Mouse (Mus musculus) embryonic facial prominence, embryonic 11.5 days (tissue): Measurements from ENCODE around the gene Gabpb2. TPM values are rescaled to one million over a fixed set of nuclear protein-coding genes. Genes with fewer than 3 reads are reported as not detected.

Source experiments
- ATAC-seq: fragments of 200-750 bp; cut with Nextera tagmentation; replicated peaks from 2 replicates; pipeline ENCODE4 v1.8.0; 2017; ENCODE audit warnings: low read depth; ENCODE audit not compliant: insufficient number of reproducible peaks, low FRiP score, low TSS enrichment
- DNase-seq: peaks from one replicate; pipeline ENCODE4 v3.0.0-alpha.2; 2015; ENCODE audit warnings: low spot score
- H3K27ac ChIP-seq: fragments of 300-500 bp; sonication (generic); replicated peaks from 2 replicates; pipeline ENCODE4 v1.5.1; 2014; ENCODE audit warnings: mild to moderate bottlenecking, low read depth, low read length, control low read depth
- H3K27me3 ChIP-seq: fragments of 300-500 bp; sonication (generic); 2 replicates; pipeline ENCODE4 v1.6.1; 2014; ENCODE audit warnings: mild to moderate bottlenecking, low read length, moderate library complexity, mixed read lengths; ENCODE audit not compliant: control insufficient read depth, insufficient read depth
- H3K36me3 ChIP-seq: fragments of 300-500 bp; sonication (generic); replicated peaks from 2 replicates; pipeline ENCODE4 v1.6.1; 2014; ENCODE audit warnings: low read depth, mild to moderate bottlenecking, low read length, moderate library complexity, mixed read lengths; ENCODE audit not compliant: control insufficient read depth, insufficient read depth
- H3K4me1 ChIP-seq: fragments of 300-500 bp; sonication (generic); 2 replicates; pipeline ENCODE4 v1.6.1; 2014; ENCODE audit warnings: low read length, mixed read lengths; ENCODE audit not compliant: control insufficient read depth, insufficient read depth
- H3K4me2 ChIP-seq: fragments of 300-500 bp; sonication (generic); 2 replicates; pipeline ENCODE4 v1.6.1; 2014; ENCODE audit warnings: low read depth, mild to moderate bottlenecking, control low read depth, low read length, moderate library complexity
- H3K4me3 ChIP-seq: fragments of 300-500 bp; sonication (generic); 2 replicates; pipeline ENCODE4 v1.5.1; 2014; ENCODE audit warnings: low read depth, low read length, control low read depth
- H3K9ac ChIP-seq: fragments of 300-500 bp; sonication (generic); replicated peaks from 2 replicates; pipeline ENCODE4 v1.6.1; 2014; ENCODE audit warnings: mild to moderate bottlenecking, control low read depth, low read length
- H3K9me3 ChIP-seq: fragments of 300-500 bp; sonication (generic); replicated peaks from 2 replicates; pipeline ENCODE4 v1.6.1; 2016; ENCODE audit warnings: mild to moderate bottlenecking, low read length, inconsistent platforms, mixed read lengths; ENCODE audit not compliant: control insufficient read depth
- WGBS: fragments of 180-500 bp; shearing (Covaris S2); extraction: QIAGEN DNeasy Blood & Tissue Kit; methylation state at CpG from one replicate; pipeline ENCODE4 v1.1.7; 2014; 5-methylcytosine and 5-hydroxymethylcytosine counted together
- polyA plus RNA-seq: library from polyadenylated mRNA; unstranded; fragments of >200 nt; fragmentation: Nextera tagmentation; extraction: Ambion mirVana; gene quantifications from 2 replicates; pipeline ENCODE4 v1.2.1, GENCODE M21; 2014

The Gabpb2 gene
- polyA plus RNA-seq = 5.7 and 6.7 TPM in 2 replicates

DNA sequence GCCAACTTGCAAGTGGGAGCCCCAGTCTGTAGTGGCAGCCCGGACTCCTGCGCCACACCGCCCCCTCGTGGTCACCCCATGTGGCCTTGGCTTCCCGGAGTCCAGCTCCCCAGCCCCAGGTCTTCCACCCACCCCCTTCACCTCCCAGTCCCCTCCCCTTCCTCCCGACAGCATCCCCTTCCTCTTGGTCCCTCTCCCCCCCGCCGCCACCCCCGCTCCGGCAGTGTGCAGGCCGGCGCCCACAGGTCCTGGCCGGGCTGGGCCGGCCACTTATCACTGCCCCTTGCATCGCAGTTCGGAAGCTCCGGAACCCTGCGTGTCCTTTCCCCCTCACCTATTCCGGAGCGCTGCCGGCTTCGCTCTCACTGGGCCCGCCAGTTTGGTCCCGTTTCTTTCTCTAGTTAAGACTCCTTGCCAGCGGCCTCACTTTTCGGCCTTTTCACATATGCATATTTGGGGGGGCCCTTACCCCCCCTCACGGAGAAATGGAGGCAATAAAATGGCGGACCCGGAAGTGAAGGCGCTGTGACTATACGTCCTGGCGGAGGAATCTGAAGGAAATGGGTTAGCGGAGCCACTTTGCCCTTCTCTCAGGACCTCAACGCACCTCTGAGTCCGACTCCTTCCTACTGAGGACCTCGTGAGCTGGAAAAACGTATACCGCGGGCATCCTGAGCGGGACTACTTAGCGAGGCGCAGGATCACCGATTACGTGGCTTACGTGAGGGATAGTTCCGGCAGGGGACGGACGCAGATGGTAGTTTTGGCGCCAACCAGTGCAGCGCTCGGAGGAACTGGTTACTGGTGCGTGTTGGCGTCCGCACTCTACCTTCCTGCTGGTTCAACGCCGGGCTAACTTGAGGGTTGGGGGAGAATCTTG is at the start of gene Gabpb2:
Gabpb2 (minus strand) TSS at position 662 of the 880 bp plus-strand sequence.
- H3K9ac ChIP-seq = peak within 1 kb of the TSS; percentile 88
- peak within 1 kb of the TSS; percentile 43 for H3K4me2 ChIP-seq
- H3K27ac ChIP-seq = peak within 1 kb of the TSS; percentile 96
- H3K4me3 ChIP-seq = peak within 1 kb of the TSS; percentile 70
- peak; percentile 87 for ATAC-seq
- under 1% methylated on average over 53 of the region's 56 CpGs for WGBS
- no peaks in the 10 kb centered on the region for H3K27me3 ChIP-seq
- no peaks in the 10 kb centered on the region for H3K9me3 ChIP-seq
- H3K36me3 ChIP-seq = no peaks in the 10 kb centered on the region; the same call in none of the 2 replicates
- no peaks in the 10 kb centered on the region for H3K4me1 ChIP-seq
- peak; percentile 95 for DNase-seq

DNA sequence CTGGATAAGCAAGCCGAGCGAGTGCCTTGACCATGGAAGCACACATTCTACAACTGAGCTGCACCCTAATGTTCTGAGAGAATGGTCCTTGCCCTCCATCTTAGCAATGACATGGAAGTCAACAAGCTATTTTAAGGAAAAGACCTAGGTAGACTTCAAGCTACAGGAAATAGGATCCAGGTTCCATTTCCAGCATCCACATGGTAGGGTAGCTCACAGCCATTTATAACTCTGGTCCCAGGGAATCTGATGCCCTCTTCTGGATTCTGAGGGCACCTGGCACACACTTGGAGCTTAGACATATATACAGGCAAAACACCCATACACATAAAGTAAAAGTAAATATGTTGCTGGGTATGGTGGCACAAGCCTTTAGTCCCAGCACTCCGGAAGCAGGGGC is 48.3 kb upstream of the Gabpb2 start:
- H3K4me2 ChIP-seq = no peak overlapping the region
- 90% methylated on average over 3 of the region's 3 CpGs for WGBS
- ATAC-seq (no peak), DNase-seq (no peak)
- H3K36me3 ChIP-seq = peaks cover 8% of the 10 kb centered on the region
- no peak overlapping the region for H3K4me3 ChIP-seq
- no peak overlapping the region for H3K9ac ChIP-seq
- H3K4me1 ChIP-seq = no peaks in the 10 kb centered on the region
- H3K27ac ChIP-seq = no peak overlapping the region
- no peaks in the 10 kb centered on the region for H3K27me3 ChIP-seq
- no peaks in the 10 kb centered on the region for H3K9me3 ChIP-seq

DNA sequence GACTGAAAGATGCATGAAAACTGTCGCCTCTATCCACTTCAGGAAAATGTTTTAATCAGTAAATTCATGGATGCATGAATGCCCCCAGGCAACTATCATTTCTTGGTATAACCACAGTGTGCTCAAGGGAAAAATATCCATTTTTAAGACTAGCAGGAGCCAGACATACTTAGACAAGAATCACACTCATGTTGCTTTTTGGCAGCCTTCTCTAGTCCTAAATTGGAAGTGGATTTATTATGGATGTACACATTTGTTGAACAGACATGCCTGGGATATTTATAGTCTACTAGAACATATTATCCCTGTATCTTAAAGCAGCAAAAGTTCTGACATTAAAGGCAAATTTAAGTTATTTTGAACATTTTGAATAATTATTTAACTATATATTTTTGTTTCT is 47.0 kb upstream of the Gabpb2 start:
- Histone ChIP-seq H3K27ac (no peak overlapping the region), H3K36me3 (peaks cover 8% of the 10 kb centered on the region), H3K4me2 (no peak overlapping the region), H3K9ac (no peak overlapping the region), H3K4me1 (no peaks in the 10 kb centered on the region), H3K27me3 (no peaks in the 10 kb centered on the region), H3K4me3 (no peak overlapping the region), H3K9me3 (no peaks in the 10 kb centered on the region)
- 84% methylated on average over 1 of the region's 1 CpGs for WGBS
- ATAC-seq = no peak
- no peak for DNase-seq

DNA sequence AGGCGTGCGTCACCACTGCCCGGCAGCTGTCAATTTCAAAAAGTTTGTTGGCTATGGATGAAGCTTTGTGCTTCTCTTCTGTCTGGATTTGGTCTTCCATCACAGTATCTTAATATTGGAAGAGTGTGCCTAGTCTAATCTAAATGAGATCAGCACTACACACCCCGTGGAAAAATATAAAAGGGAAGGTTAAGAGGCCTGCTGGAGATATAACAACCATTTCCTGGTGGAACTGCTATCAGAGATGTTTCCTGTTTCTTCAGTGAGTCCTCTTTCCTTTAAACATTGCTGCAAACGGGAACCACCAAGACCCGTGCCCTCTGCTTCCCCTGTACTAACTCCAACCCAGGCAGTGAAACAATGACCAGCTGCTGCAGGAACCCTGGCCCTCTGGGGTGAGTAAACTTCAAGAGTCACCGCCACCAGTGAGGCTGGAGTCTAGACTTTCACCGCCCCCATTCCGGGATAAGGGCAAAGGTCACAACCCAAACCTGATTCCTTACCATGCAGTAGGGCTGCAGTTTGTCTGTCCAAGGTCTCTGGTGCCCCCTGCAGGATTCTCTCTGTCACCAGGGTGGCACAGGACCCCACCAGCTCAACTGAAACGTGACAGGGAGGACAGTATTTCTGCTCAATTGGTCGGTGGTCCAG is 45.5 kb upstream of the Gabpb2 start:
- Histone ChIP-seq H3K4me3 (no peak overlapping the region), H3K9ac (no peak overlapping the region), H3K9me3 (no peaks in the 10 kb centered on the region), H3K27ac (no peak overlapping the region), H3K27me3 (no peaks in the 10 kb centered on the region), H3K4me1 (no peaks in the 10 kb centered on the region), H3K36me3 (peaks cover 12% of the 10 kb centered on the region), H3K4me2 (no peak overlapping the region)
- 39% methylated on average over 11 of the region's 11 CpGs for WGBS
- ATAC-seq (0 out of 2 replicates have a peak, but pooled peaks have one; percentile 67), DNase-seq (peak; percentile 66)

DNA sequence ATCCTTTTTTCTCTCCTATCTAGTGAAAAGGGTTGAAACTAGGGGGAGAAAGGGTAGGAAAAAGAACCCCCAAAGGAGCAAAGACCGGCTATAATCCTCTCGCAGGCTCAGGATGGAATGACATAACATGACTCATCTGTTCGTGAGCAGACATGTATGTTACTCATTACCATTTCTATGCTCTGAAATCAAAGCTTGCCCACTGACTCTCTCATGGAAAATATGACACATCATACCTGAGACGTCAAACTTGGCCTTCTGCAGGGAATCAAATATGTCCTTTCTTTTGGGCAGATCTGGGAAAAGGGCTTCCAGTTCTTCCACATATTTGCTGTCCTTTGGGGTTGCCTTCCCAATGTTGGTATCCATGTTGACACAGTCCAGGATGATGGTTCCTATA is 44.3 kb upstream of the Gabpb2 start:
- no peak overlapping the region for H3K9ac ChIP-seq
- H3K9me3 ChIP-seq = no peaks in the 10 kb centered on the region
- H3K4me2 ChIP-seq = no peak overlapping the region
- no peak overlapping the region for H3K27ac ChIP-seq
- DNase-seq (no peak), ATAC-seq (no peak)
- peaks cover 13% of the 10 kb centered on the region for H3K36me3 ChIP-seq
- H3K4me1 ChIP-seq = no peaks in the 10 kb centered on the region
- H3K27me3 ChIP-seq = no peaks in the 10 kb centered on the region
- WGBS = 86% methylated on average over 4 of the region's 4 CpGs
- H3K4me3 ChIP-seq = no peak overlapping the region

DNA sequence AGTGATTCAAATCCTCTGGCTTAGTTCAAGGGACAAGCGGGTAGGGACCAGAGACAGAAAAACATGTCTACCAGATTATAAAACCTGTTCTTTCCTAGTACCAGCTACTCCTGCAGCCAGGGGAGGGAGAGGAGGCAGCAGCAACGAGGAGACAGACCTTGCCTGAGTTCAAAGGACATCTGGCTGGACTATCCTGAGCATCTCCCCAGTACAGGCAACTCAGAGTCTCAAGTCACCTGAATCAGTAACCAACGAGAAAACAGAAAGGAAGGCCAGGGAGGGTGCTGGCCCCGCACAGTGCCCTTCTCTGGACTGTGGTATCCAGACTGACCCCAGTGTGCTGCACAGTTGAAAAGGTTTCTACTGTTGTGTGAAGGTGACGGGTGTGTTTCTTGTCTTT is 39.2 kb upstream of the Gabpb2 start:
- DNase-seq (no peak), ATAC-seq (no peak)
- Histone ChIP-seq H3K9ac (no peak overlapping the region), H3K27me3 (no peaks in the 10 kb centered on the region), H3K4me1 (no peaks in the 10 kb centered on the region), H3K4me3 (no peak overlapping the region), H3K36me3 (peaks cover 12% of the 10 kb centered on the region), H3K27ac (no peak overlapping the region), H3K9me3 (no peaks in the 10 kb centered on the region), H3K4me2 (no peak overlapping the region)
- WGBS = 86% methylated on average over 5 of the region's 5 CpGs

DNA sequence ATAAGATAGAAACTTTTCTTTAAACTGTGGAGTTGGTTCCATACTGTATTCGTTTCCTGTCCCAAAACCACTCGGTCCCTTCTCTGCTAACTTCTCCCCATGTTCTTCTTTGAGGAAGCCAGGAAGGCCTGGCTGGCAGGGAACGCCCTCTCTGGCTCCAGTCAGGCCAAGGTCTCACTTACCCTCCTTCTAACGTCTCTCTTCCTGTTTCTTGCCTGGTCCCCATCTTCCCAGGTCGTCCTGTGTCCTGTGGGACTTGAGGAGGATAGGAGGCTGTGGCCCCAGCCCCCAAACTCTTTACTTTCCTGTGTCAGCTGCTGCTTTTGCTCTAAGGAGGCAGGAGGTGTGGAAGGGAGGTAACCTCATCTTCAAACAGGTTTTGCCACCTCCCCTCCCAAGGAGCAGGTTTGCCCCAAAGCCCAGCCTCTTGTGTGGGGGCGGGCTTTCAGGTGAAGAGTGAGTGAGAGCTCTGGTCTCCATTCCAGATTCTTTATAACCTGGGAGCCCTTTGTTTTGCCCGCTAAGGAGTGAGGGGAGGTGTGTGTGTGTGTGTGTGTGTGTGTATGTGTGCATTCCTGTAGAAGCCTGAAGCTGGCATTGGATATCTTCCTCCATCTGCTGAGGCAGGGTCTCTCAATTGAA is 33.2 kb upstream of the Gabpb2 start, which contains the start of gene Bnipl:
Bnipl (minus strand) TSS at position 411 of the 642 bp plus-strand sequence.
- Histone ChIP-seq H3K9me3 (no peaks in the 10 kb centered on the region), H3K27me3 (no peaks in the 10 kb centered on the region), H3K4me1 (no peaks in the 10 kb centered on the region), H3K36me3 (no peaks in the 10 kb centered on the region; the same call in 1 of the 2 replicates), H3K9ac (no peak within 1 kb of the TSS), H3K27ac (no peak within 1 kb of the TSS), H3K4me3 (no peak within 1 kb of the TSS), H3K4me2 (no peak within 1 kb of the TSS)
- no peak for DNase-seq
- WGBS = 54% methylated on average over 7 of the region's 7 CpGs
- ATAC-seq = peak; percentile 62; the same call in 1 of the 2 replicates
